Mouse (Mus musculus) heart, embryonic 10.5 days (tissue): Measurements from ENCODE around the gene Slc17a9. TPM values are rescaled to one million over a fixed set of nuclear protein-coding genes. Genes with fewer than 3 reads are reported as not detected.
A peak's percentile ranks its signal among the peaks of the same experiment; 100 is the strongest.

Experiments
- DNase-seq: peaks from one replicate; pipeline ENCODE4 v3.0.0-alpha.2; 2017; ENCODE audit warnings: low spot score
- H3K27ac ChIP-seq: fragments of 300-500 bp; sonication (generic); 2 replicates; pipeline ENCODE4 v1.5.1; 2016; ENCODE audit warnings: mild to moderate bottlenecking
- H3K27me3 ChIP-seq: fragments of 300-500 bp; sonication (generic); 2 replicates; pipeline ENCODE4 v1.6.1; 2016; ENCODE audit warnings: mild to moderate bottlenecking; ENCODE audit not compliant: poor library complexity, insufficient read depth, severe bottlenecking
- H3K36me3 ChIP-seq: fragments of 300-500 bp; sonication (generic); 2 replicates; pipeline ENCODE4 v1.6.1; 2016; ENCODE audit warnings: mild to moderate bottlenecking, moderate library complexity
- H3K4me1 ChIP-seq: fragments of 300-500 bp; sonication (generic); 2 replicates; pipeline ENCODE4 v1.6.1; 2016; ENCODE audit warnings: mild to moderate bottlenecking
- H3K4me3 ChIP-seq: fragments of 300-500 bp; sonication (generic); 2 replicates; pipeline ENCODE4 v1.5.1; 2016; ENCODE audit warnings: mild to moderate bottlenecking, moderate library complexity
- H3K9me3 ChIP-seq: fragments of 300-500 bp; sonication (generic); 2 replicates; pipeline ENCODE4 v1.6.1; 2016; ENCODE audit warnings: mild to moderate bottlenecking, moderate library complexity
- WGBS: fragments of 180-500 bp; shearing (Covaris S2); methylation state at CpG from one replicate; pipeline ENCODE4 v1.1.7; 2016; 5-methylcytosine and 5-hydroxymethylcytosine counted together
- polyA plus RNA-seq: library from polyadenylated mRNA; unstranded; fragments of >200 nt; fragmentation: Nextera tagmentation; extraction: Ambion mirVana; gene quantifications from 2 replicates; pipeline ENCODE4 v1.2.1, GENCODE M21; 2016

The Slc17a9 gene
- polyA plus RNA-seq, 1 experiment from 2014 or later, result 0.94 TPM

- DNase-seq, result no peak
- Histone ChIP-seq H3K9me3 (no peaks in the 10 kb centered on the region), H3K4me3 (no peak overlapping the region), H3K27me3 (0 out of 2 replicates have a peak, but pooled peaks cover 5% of the 10 kb centered on the region), H3K27ac (no peak overlapping the region), H3K36me3 (peaks cover 52% of the 10 kb centered on the region), H3K4me1 (peaks cover 21% of the 10 kb centered on the region)
- WGBS, result 61% methylated on average over 2 of the region's 2 CpGs
Observed at GRCm38 (mm10) chr2:180723865-180724264, 1.2 kb upstream of the Slc17a9 start.

GRCm38 (mm10) chr2:180725414-180725778 is 333 bp downstream of the Slc17a9 start:
- 4% methylated on average over 6 of the region's 6 CpGs for WGBS
- peak overlapping the region; percentile 47 for H3K4me3 ChIP-seq
- peak overlapping the region; percentile 44; the same call in 1 of the 2 replicates for H3K27ac ChIP-seq
- peaks cover 21% of the 10 kb centered on the region for H3K4me1 ChIP-seq
- peaks cover 37% of the 10 kb centered on the region for H3K36me3 ChIP-seq
- H3K27me3 ChIP-seq, result 0 out of 2 replicates have a peak, but pooled peaks cover 5% of the 10 kb centered on the region
- no peaks in the 10 kb centered on the region for H3K9me3 ChIP-seq
- no peak for DNase-seq

- DNase-seq, result no peak
- 10% methylated on average over 6 of the region's 8 CpGs for WGBS
- no peak overlapping the region for H3K27ac ChIP-seq
- H3K36me3 ChIP-seq, result peaks cover 31% of the 10 kb centered on the region
- no peak overlapping the region for H3K4me3 ChIP-seq
- H3K9me3 ChIP-seq, result no peaks in the 10 kb centered on the region
- H3K27me3 ChIP-seq, result 0 out of 2 replicates have a peak, but pooled peaks cover 5% of the 10 kb centered on the region
- H3K4me1 ChIP-seq, result peaks cover 21% of the 10 kb centered on the region
Observed at GRCm38 (mm10) chr2:180725856-180726629, 980 bp downstream of the Slc17a9 start.

GRCm38 (mm10) chr2:180726658-180727442 is 1.8 kb downstream of the Slc17a9 start:
- no peak overlapping the region for H3K27ac ChIP-seq

GRCm38 (mm10) chr2:180727613-180728021 is 2.6 kb downstream of the Slc17a9 start:
- H3K4me3 ChIP-seq, result no peak overlapping the region
- WGBS, result 60% methylated on average over 4 of the region's 4 CpGs
- peaks cover 25% of the 10 kb centered on the region for H3K4me1 ChIP-seq
- peaks cover 15% of the 10 kb centered on the region; the same call in 1 of the 2 replicates for H3K27me3 ChIP-seq
- no peak overlapping the region for H3K27ac ChIP-seq
- no peaks in the 10 kb centered on the region for H3K9me3 ChIP-seq
- DNase-seq, result no peak
- H3K36me3 ChIP-seq, result peaks cover 15% of the 10 kb centered on the region

More at GRCm38 (mm10) chr2:180726658-180727442, 1.8 kb downstream of the Slc17a9 start:
- no peak for DNase-seq
- H3K27me3 ChIP-seq, result peaks cover 7% of the 10 kb centered on the region; the same call in 1 of the 2 replicates
- peaks cover 21% of the 10 kb centered on the region for H3K4me1 ChIP-seq
- H3K4me3 ChIP-seq, result no peak overlapping the region
- H3K9me3 ChIP-seq, result no peaks in the 10 kb centered on the region
- peaks cover 23% of the 10 kb centered on the region for H3K36me3 ChIP-seq
- WGBS, result 59% methylated on average over 6 of the region's 6 CpGs

GRCm38 (mm10) chr2:180731036-180731435 is 6.0 kb downstream of the Slc17a9 start:
- Histone ChIP-seq H3K4me3 (no peak overlapping the region), H3K4me1 (peaks cover 9% of the 10 kb centered on the region; the same call in 1 of the 2 replicates), H3K9me3 (no peaks in the 10 kb centered on the region), H3K36me3 (no peaks in the 10 kb centered on the region), H3K27me3 (peaks cover 20% of the 10 kb centered on the region; the same call in 1 of the 2 replicates), H3K27ac (no peak overlapping the region)
- no peak for DNase-seq
- WGBS, result 73% methylated on average over 3 of the region's 3 CpGs

- DNase-seq, result no peak
- H3K27me3 ChIP-seq, result peaks cover 23% of the 10 kb centered on the region; the same call in 1 of the 2 replicates
- H3K36me3 ChIP-seq, result no peaks in the 10 kb centered on the region
- no peak overlapping the region for H3K4me3 ChIP-seq
- H3K27ac ChIP-seq, result no peak overlapping the region
- 0 out of 2 replicates have a peak, but pooled peaks cover 4% of the 10 kb centered on the region for H3K4me1 ChIP-seq
- no peaks in the 10 kb centered on the region for H3K9me3 ChIP-seq
- 61% methylated on average over 6 of the region's 6 CpGs for WGBS
Observed at GRCm38 (mm10) chr2:180731984-180732383, 6.9 kb downstream of the Slc17a9 start.

- H3K36me3 ChIP-seq, result no peaks in the 10 kb centered on the region
- 0 out of 2 replicates have a peak, but pooled peaks cover 4% of the 10 kb centered on the region for H3K4me1 ChIP-seq
- H3K27me3 ChIP-seq, result peaks cover 27% of the 10 kb centered on the region; the same call in 1 of the 2 replicates
- no peak overlapping the region for H3K27ac ChIP-seq
- DNase-seq, result no peak
- H3K4me3 ChIP-seq, result no peak overlapping the region
- H3K9me3 ChIP-seq, result no peaks in the 10 kb centered on the region
- WGBS, result 84% methylated on average over 7 of the region's 7 CpGs
Observed at GRCm38 (mm10) chr2:180735232-180735631, 10.2 kb downstream of the Slc17a9 start.

- Histone ChIP-seq H3K4me3 (no peak overlapping the region), H3K4me1 (no peaks in the 10 kb centered on the region), H3K36me3 (no peaks in the 10 kb centered on the region), H3K9me3 (no peaks in the 10 kb centered on the region), H3K27me3 (peaks cover 18% of the 10 kb centered on the region; the same call in 1 of the 2 replicates), H3K27ac (no peak overlapping the region)
- DNase-seq, result no peak
- WGBS, result 64% methylated on average over 2 of the region's 2 CpGs
Observed at GRCm38 (mm10) chr2:180737984-180738383, 12.9 kb downstream of the Slc17a9 start.

- H3K36me3 ChIP-seq, result no peaks in the 10 kb centered on the region
- 28% methylated on average over 3 of the region's 3 CpGs for WGBS
- H3K4me3 ChIP-seq, result no peak overlapping the region
- H3K27ac ChIP-seq, result no peak overlapping the region
- H3K9me3 ChIP-seq, result no peaks in the 10 kb centered on the region
- DNase-seq, result no peak
- H3K27me3 ChIP-seq, result peaks cover 12% of the 10 kb centered on the region; the same call in 1 of the 2 replicates
- no peaks in the 10 kb centered on the region for H3K4me1 ChIP-seq
Observed at GRCm38 (mm10) chr2:180740349-180740748, 15.3 kb downstream of the Slc17a9 start.

- no peak overlapping the region for H3K4me3 ChIP-seq
- 69% methylated on average over 7 of the region's 7 CpGs for WGBS
- H3K4me1 ChIP-seq, result no peaks in the 10 kb centered on the region
Observed at GRCm38 (mm10) chr2:180741421-180741820, 16.4 kb downstream of the Slc17a9 start.

GRCm38 (mm10) chr2:180742820-180743219 is 17.8 kb downstream of the Slc17a9 start:
- H3K9me3 ChIP-seq, result no peaks in the 10 kb centered on the region
- DNase-seq, result no peak
- no peak overlapping the region for H3K27ac ChIP-seq
- H3K27me3 ChIP-seq, result peaks cover 6% of the 10 kb centered on the region; the same call in 1 of the 2 replicates
- 86% methylated on average over 6 of the region's 6 CpGs for WGBS
- no peak overlapping the region for H3K4me3 ChIP-seq
- no peaks in the 10 kb centered on the region for H3K36me3 ChIP-seq
- H3K4me1 ChIP-seq, result no peaks in the 10 kb centered on the region

More at GRCm38 (mm10) chr2:180741421-180741820, 16.4 kb downstream of the Slc17a9 start:
- no peaks in the 10 kb centered on the region for H3K9me3 ChIP-seq
- DNase-seq, result no peak
- peaks cover 11% of the 10 kb centered on the region; the same call in 1 of the 2 replicates for H3K27me3 ChIP-seq
- H3K27ac ChIP-seq, result no peak overlapping the region
- no peaks in the 10 kb centered on the region for H3K36me3 ChIP-seq
